Mouse (Mus musculus): Measurements from ENCODE around the gene Dusp22. TPM values are rescaled to one million over a fixed set of nuclear protein-coding genes. Genes with fewer than 3 reads are reported as not detected.

Dusp22 gene
- polyA plus RNA-seq, 1 experiment, result 23.7 TPM

DNA sequence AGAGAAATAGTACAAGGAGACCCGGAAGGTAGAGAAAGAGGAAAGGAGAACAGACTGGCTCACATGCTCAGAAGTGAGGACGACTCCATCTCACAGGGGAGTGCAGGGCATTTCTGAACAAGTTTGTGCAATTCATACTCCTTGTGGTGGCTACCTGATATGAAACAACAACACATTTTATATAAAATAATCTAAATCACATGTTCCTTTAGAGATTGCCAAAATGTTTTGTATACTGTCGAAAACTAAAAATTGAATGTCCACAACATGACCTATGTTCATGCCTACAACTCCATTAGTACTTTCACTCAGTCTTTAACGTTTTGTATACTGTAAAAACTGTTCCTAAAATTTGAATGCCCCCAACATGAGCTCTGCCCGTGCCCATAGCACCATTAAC, 81.4 kb downstream of the Dusp22 start:
- TF ChIP-seq POLR2A (IDR thresholded peaks at IDR 0.05; ENCODE audit: borderline replicate concordance, extremely low read depth, low read depth, low read length) (no peak), CTCF (IDR thresholded peaks at IDR 0.05; ENCODE audit: insufficient read depth, low read length) (no peak)
- DNase-seq, result no peak
- Histone ChIP-seq H3K4me3 (replicated peaks; ENCODE audit: extremely low read depth, low read depth, low read length) (no peak overlapping the region), H3K4me1 (ENCODE audit: control insufficient read depth, insufficient read depth, low read length) (no peaks in the 10 kb centered on the region)
- WGBS, result 74% methylated on average over 5 of the region's 5 CpGs

DNA sequence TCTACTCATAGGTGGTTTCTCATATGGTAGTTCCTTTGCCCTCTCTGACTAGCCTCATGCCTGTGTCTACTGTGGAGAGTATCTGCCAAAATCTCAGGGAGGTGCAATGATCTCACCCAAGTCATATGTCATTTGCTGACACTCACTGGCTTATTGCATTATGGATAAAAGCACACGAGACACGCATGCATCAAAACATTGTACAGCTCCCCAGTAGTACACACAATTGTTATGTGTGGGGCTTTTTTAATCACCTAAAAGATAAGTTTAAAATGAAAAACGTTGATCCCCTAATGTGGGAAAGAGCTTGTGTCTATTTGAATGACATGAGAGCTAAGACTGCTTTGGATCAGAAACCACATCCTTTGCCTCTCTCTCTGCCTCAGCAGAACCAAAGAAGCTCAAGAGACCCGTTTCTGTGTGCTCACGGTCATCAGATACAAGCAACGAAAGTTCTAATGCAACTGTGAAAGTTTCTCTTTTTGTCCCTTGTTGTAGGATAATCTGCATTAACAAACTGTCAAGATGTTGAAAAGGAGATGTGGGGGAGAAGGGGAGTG, 82.7 kb downstream of the Dusp22 start:
- no peak for TF ChIP-seq CTCF (IDR thresholded peaks at IDR 0.05; ENCODE audit: insufficient read depth, low read length)
- no peak for TF ChIP-seq POLR2A (IDR thresholded peaks at IDR 0.05; ENCODE audit: borderline replicate concordance, extremely low read depth, low read depth, low read length)
- DNase-seq, result no peak
- H3K4me3 ChIP-seq (replicated peaks; ENCODE audit: extremely low read depth, low read depth, low read length), result no peak overlapping the region
- WGBS, result 70% methylated on average over 6 of the region's 6 CpGs
- H3K4me1 ChIP-seq (ENCODE audit: control insufficient read depth, insufficient read depth, low read length), result no peaks in the 10 kb centered on the region

DNA sequence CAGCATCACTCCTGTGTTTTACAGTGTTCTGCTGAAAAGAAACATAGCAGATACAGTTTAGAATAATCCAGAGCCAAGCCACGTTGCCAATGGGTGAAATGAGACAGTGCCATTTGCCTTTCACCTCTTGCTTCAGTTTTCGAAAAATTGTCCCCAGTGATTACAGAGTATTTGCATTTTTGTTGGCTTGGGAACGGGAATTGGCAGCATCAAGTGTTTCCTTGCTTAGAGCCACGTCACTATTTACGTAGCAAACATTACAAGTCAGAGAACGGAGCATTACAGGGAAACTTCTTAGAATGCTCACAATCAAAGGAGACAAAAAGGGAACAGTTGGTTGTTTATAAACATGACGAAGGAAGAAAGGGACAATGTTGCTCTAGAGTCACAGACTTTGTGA, 85.3 kb downstream of the Dusp22 start:
- DNase-seq, result no peak
- TF ChIP-seq POLR2A (IDR thresholded peaks at IDR 0.05; ENCODE audit: borderline replicate concordance, extremely low read depth, low read depth, low read length) (no peak), CTCF (IDR thresholded peaks at IDR 0.05; ENCODE audit: insufficient read depth, low read length) (no peak)
- 36% methylated on average over 7 of the region's 7 CpGs for WGBS
- Histone ChIP-seq H3K4me3 (replicated peaks; ENCODE audit: extremely low read depth, low read depth, low read length) (no peak overlapping the region), H3K4me1 (ENCODE audit: control insufficient read depth, insufficient read depth, low read length) (no peaks in the 10 kb centered on the region)

DNA sequence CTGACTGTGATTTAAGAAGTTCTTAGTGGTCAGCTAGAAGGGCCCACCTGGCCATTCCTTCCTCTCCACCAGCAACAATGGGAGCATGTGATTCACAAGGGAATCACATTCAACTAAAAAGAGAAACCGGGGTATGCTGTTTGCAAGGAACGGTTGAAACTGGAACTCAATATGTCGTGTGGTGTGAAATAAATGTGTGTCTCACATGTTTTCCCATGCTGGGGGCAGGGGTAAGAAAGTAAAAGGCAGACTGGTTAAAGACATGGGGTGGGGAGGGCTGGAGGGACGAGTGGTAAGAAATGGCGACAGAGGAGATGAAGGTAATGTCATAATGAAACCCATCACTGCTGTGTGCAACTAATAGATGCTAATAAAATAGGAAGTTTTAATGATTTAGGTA, 87.3 kb downstream of the Dusp22 start:
- TF ChIP-seq POLR2A (IDR thresholded peaks at IDR 0.05; ENCODE audit: borderline replicate concordance, extremely low read depth, low read depth, low read length), result no peak
- no peak for TF ChIP-seq CTCF (IDR thresholded peaks at IDR 0.05; ENCODE audit: insufficient read depth, low read length)
- 70% methylated on average over 5 of the region's 5 CpGs for WGBS
- Histone ChIP-seq H3K4me1 (ENCODE audit: control insufficient read depth, insufficient read depth, low read length) (no peaks in the 10 kb centered on the region), H3K4me3 (replicated peaks; ENCODE audit: extremely low read depth, low read depth, low read length) (no peak overlapping the region)
- no peak for DNase-seq

DNA sequence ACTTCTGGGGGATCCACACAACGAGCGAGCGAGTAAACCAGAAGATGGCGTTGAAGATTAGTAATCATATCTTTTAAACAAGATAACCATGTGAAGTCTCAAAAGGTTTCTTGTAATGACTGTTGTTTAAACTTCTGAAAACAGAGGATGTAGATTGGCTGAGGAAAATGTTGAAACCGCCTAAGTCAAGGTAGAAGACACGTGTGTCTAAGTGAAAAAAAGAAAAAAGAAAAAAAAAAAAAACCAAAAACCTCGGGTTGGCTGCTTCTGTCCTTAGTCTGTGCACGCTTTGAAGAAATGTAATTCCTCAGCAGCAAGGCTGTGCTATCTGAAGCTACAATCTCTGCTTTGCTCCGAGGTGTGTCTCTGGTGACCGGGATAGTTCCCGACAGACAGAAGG, 87.7 kb downstream of the Dusp22 start:
- WGBS, result 51% methylated on average over 11 of the region's 11 CpGs

DNA sequence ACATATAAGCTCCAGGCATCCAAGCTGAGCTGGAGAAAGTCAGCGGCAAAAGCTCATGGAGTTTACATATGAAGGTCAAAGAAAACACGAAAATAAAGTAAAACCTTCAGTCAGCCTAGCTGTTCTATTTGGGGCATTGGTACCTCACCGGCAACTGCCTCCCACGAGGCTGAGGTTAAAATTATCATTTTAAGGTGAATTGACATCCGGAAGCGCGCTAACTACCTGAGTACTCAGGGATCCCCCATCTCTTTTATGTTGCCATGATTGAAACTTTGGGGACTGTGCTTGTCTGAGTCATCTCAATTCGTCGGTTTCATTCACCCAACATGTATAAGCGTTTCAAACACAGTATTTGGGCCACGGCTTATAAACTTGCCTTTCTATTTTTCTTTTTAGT, 88.5 kb downstream of the Dusp22 start:
- WGBS, result 65% methylated on average over 11 of the region's 11 CpGs
- no peak for DNase-seq

More for the DNA sequence above, 87.7 kb downstream of the Dusp22 start:
- no peaks in the 10 kb centered on the region for H3K4me1 ChIP-seq (ENCODE audit: control insufficient read depth, insufficient read depth, low read length)
- TF ChIP-seq POLR2A (IDR thresholded peaks at IDR 0.05; ENCODE audit: borderline replicate concordance, extremely low read depth, low read depth, low read length) (no peak), CTCF (IDR thresholded peaks at IDR 0.05; ENCODE audit: insufficient read depth, low read length) (no peak)
- DNase-seq, result no peak
- H3K4me3 ChIP-seq (replicated peaks; ENCODE audit: extremely low read depth, low read depth, low read length), result no peak overlapping the region

DNA sequence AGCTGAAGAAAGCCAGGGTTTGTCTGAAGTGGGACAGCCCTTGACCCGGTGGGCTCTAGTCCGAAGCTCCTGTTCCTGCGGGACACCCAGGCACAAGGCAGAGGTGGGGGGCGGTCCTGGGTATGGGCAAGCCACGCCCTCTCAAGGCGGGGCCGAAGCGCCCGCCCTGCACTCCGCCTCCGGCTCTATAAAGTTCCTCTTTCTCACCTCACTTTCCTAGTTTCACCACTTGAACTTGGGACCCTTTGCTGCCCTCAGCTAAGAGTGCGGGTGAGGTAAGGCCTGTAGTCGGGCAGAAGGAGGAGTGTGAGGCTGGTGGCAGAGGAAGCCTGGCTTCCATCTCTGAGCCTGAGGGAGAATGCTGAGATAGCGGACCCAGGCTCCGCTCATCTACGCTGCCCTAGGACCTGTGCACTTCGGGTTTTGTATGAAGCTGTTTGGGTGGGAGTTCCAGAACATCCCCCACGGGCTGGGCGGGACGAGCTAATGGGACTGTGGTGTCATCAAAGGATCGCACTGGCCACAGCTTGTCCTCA, 89.3 kb downstream of the Dusp22 start, which contains the start of gene Irf4:
TSS of gene Irf4 (plus strand) at position 206 of the 536 bp plus-strand sequence.
- peak within 1 kb of the TSS; percentile 63 for H3K4me3 ChIP-seq (replicated peaks; ENCODE audit: extremely low read depth, low read depth, low read length)
- peak; percentile 54 for DNase-seq
- TF ChIP-seq POLR2A (IDR thresholded peaks at IDR 0.05; ENCODE audit: borderline replicate concordance, extremely low read depth, low read depth, low read length) (peak; percentile 55; the same call in 1 of the 2 replicates), CTCF (IDR thresholded peaks at IDR 0.05; ENCODE audit: insufficient read depth, low read length) (no peak)
- no peaks in the 10 kb centered on the region for H3K4me1 ChIP-seq (ENCODE audit: control insufficient read depth, insufficient read depth, low read length)
- WGBS, result 2% methylated on average over 21 of the region's 21 CpGs

More for the DNA sequence above, 88.5 kb downstream of the Dusp22 start:
- no peaks in the 10 kb centered on the region for H3K4me1 ChIP-seq (ENCODE audit: control insufficient read depth, insufficient read depth, low read length)
- H3K4me3 ChIP-seq (replicated peaks; ENCODE audit: extremely low read depth, low read depth, low read length), result no peak overlapping the region
- TF ChIP-seq POLR2A (IDR thresholded peaks at IDR 0.05; ENCODE audit: borderline replicate concordance, extremely low read depth, low read depth, low read length) (no peak), CTCF (IDR thresholded peaks at IDR 0.05; ENCODE audit: insufficient read depth, low read length) (no peak)

DNA sequence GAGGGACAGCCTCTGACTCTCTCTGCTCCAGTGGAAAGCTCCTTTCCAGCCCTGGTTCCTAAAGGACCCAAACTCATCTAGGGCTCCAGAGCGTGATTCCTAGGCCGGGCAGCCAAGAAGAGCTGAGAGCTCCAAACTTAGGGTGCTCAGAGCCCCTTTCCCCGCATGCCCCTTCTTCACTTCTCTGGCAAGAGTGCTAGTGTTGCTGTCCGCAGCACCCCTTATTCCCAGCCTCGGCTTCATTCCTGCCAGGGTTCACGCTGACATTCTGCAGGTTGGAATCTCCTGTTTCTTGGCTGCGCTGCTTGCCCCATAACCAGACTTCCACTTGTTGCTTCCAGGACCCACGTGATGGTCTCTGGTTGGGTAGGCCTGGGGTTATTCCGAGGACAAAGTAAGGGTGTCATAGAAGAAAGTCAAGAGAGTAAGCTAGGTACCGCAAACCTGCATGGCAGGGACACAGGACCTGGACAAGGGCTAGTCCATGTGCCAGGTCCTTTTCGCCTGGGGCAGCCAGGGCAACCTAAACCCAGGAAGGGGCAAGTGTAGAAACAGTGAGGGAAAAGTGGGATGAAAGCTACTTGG, 89.8 kb downstream of the Dusp22 start:
- DNase-seq, result no peak
- 9% methylated on average over 11 of the region's 11 CpGs for WGBS
- TF ChIP-seq CTCF (IDR thresholded peaks at IDR 0.05; ENCODE audit: insufficient read depth, low read length), result no peak
- Histone ChIP-seq H3K4me3 (replicated peaks; ENCODE audit: extremely low read depth, low read depth, low read length) (peak overlapping the region; percentile 63), H3K4me1 (ENCODE audit: control insufficient read depth, insufficient read depth, low read length) (no peaks in the 10 kb centered on the region)

DNA sequence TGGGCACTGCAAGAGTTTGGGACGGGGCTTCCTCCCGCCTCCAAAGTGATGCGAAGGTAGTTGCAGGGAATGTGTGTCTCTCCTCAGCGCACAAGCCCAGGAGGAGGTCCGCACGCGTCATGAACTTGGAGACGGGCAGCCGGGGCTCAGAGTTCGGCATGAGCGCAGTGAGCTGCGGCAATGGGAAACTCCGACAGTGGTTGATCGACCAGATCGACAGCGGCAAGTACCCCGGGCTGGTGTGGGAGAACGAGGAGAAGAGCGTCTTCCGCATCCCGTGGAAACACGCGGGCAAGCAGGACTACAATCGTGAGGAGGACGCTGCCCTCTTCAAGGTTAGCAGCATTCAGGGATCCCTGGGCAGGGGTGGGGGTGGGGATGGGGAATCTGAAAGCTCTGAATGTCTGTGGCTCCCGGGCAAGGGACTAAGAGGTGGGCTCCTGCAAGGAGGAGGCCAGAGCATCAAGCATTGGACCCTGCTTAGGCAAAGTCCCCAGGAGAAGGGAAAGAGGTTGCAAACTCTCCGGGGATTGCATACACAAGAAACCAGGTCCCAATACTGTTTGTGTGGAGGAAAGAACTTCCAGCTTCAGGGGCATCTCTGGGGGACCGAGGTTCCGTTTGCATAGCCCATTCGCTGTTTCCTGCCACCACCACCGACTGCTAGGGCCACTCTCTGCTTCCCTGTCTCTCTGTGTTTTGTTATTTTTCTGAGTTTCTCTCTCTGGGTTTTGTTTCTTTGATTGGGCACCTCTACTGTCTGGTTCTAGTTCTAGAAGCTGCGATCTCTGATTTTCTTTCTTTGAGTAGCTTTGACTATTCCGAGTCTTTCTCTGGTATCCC, 90.9 kb downstream of the Dusp22 start:
- TF ChIP-seq CTCF (IDR thresholded peaks at IDR 0.05; ENCODE audit: insufficient read depth, low read length) (no peak), POLR2A (IDR thresholded peaks at IDR 0.05; ENCODE audit: borderline replicate concordance, extremely low read depth, low read depth, low read length) (no peak)
- H3K4me1 ChIP-seq (ENCODE audit: control insufficient read depth, insufficient read depth, low read length), result no peaks in the 10 kb centered on the region
- peak overlapping the region; percentile 43 for H3K4me3 ChIP-seq (replicated peaks; ENCODE audit: extremely low read depth, low read depth, low read length)
- WGBS, result 6% methylated on average over 33 of the region's 33 CpGs
- DNase-seq, result no peak

Data from lung, adult 2 months (tissue).